Mouse (Mus musculus) kidney, postnatal 14 days (tissue): ENCODE results near the gene Gm5134.

Source experiments
- DNase-seq: peaks from one replicate; pipeline ENCODE4 v3.0.0; 2022; ENCODE audit warnings: mixed read lengths

The Gm5134 gene

DNA sequence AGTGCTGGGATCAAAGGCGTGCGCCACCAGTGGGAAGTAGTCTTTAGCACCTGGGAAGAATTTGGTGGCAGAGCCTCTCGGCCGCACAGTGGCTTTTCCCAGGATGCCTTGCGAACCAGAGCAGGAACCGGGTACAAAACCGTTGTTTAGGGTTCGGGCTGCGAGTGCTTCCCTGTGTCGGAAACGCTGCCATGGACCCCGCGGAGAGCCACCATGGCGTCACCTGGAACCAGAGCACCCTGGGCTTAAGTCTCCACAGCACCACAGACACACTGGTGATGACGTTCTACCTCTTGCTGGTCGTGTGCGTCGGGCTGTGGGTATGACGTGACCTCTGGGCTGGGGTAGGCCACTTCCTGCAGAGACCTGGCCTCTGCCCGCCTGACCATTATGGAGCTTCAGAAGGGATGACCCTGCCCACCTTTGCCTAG, at the start of gene Gm5134:
Gm5134 (plus strand) TSS at position 134 of the 431 bp plus-strand sequence.
- DNase-seq = no peak

DNA sequence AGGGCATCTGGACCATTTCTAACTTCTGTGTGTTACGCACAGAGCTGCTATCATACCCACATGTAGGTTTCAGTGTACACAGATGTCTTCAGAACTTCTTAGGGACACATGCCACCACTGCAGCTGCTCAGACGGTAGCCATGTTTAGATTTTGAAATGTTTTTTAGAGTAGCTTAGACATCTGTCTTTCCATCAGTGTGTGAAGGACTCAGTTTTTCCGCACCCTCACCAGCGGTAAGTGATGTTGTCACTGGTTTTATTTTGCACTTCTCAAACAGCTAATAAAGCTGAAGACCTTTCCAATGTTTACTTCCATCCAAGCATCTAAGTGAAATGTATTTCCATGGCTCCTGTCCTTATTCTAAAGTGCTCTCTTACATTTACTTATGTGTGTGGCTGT, 47.4 kb upstream of the Gm5134 start:
- DNase-seq = no peak

DNA sequence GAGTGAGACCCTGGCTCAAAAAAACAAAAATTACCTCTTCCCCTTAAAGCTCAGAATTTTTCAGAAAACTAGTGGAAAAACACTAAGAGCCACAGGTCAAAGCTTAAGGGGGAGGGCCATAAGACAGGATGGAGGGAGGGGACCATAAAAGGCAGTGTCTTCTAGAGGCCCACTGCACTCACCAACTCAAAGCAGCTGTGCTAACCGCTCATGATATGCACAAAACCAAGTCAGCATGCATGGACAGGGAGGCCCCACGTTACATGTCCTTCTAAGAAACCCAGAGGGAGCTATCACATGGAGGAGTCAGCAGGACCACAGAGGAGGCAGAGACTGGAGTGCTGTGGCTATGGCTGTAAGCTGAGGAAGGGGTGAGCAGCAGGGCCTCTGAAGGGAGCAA, 43.6 kb upstream of the Gm5134 start:
- DNase-seq = peak; percentile 37

DNA sequence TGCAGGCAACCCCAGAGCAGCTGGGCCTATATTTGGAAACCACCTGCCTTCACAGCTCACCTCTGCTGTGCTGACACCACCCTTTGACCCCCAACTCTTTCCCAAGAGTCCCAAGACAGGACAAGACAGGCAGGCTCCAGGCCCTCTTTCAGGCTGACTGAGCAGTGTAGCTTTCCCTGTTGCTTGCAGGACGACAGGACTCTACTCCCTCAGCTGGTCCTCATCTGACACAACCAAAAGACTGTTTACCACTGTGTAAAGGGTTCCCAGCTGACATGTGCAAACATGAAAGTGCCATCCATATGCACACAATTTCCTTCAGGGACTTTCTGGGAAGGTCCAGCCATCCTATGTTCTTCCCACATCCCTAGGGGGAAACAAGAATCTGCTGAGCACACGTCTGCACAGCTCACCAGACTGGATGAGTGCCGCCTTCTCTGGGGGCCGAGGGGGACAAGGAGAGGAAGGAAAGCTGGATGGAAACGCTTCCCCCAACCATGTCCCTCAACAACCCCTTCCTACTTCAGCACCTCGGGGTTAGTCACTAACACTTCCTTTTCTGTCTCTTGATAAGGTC, 41.2 kb upstream of the Gm5134 start:
- DNase-seq = no peak

DNA sequence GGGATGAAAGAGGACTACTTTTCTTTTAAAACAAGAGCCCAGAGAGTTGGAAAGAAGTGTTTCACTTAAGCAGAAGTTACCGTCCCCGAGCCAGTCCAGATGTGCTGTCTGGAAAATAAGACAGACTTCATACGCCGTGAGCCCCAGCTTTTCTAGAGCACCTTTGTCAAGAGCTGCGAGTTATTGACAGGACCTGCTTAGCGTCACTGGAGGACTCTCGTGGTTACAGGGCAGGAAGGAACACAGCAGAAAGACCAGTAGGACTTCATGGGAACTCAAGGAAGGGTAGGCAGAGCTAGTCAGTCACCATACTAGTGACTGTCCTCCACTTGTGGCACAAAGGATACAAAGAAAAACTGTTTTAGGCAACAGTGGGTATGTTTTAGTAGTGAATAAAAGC, 38.8 kb upstream of the Gm5134 start:
- DNase-seq = no peak

DNA sequence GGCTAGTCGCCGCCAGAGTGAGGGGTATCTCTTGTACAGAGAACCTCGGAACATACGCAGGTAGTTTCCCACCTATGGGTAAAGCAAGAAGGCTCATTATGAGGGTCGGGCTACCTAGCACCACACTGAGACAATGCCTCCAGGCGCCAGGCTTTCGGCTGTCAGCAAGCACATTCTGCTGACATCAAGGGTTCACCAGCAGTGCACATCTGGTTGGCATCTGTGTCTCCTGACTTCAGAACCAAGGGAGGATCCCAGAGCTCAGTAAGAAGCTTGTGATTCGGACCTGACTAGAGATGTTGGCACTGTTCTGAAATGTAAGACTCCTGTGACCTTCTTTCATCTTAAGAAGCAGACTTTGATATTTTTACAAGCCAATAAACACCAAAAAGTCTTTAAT, 37.5 kb upstream of the Gm5134 start:
- no peak for DNase-seq

DNA sequence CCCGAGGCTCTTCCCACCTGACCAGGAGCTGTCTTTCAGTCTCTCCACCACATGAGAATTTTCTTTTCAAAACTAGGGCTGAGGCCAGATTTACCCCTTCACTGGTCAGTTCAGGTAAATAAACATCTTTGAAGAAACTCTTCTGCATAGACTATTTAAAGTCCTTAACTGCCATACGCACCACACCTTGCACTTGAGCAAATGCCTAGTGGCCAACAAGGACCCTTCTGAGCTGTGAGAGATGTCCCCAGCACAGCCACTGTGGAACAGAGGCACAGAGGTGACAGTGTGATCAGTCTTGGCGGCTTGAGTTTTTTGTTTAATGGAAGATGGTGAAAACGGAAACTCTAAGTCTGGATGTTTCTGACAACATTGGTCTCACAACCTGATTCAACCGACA, 35.3 kb upstream of the Gm5134 start:
- DNase-seq = no peak

DNA sequence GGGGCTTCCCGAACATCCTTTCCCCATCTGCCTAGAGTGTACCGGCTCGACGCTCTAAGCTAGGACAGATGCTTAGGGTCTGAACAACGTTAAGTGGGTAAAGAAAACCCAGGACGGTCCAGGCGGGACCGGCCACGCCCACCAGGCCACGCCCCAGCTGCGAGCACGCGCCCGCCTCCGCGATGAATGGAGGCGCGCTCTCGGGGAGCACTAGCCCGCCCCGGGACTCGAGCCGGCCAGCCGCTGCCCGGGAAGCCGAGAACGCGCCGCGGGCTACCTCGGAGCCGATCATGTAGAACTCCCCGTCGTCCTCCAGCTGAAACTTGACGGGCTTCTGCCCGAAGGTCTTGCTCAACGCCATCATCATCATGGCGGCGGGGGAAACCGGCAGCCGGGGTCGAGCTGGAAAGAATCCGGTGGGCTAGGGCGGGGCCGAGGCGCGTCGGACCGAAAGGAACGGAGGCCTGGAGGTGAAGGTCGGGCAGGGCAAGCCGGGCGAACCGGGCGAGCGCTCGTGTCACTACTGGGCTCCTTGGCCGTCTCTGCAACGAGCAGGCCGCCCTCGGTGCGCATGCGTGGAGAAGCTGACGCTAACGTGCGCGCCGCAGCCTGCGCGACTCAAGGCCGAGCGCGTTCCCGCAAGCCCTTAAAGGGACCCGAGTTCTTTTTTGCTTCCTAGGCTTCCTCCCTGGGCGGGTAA, 33.1 kb upstream of the Gm5134 start, which contains the start of gene Smarcb1:
Smarcb1 (minus strand) TSS at position 592 of the 700 bp plus-strand sequence.
- peak; percentile 97 for DNase-seq

DNA sequence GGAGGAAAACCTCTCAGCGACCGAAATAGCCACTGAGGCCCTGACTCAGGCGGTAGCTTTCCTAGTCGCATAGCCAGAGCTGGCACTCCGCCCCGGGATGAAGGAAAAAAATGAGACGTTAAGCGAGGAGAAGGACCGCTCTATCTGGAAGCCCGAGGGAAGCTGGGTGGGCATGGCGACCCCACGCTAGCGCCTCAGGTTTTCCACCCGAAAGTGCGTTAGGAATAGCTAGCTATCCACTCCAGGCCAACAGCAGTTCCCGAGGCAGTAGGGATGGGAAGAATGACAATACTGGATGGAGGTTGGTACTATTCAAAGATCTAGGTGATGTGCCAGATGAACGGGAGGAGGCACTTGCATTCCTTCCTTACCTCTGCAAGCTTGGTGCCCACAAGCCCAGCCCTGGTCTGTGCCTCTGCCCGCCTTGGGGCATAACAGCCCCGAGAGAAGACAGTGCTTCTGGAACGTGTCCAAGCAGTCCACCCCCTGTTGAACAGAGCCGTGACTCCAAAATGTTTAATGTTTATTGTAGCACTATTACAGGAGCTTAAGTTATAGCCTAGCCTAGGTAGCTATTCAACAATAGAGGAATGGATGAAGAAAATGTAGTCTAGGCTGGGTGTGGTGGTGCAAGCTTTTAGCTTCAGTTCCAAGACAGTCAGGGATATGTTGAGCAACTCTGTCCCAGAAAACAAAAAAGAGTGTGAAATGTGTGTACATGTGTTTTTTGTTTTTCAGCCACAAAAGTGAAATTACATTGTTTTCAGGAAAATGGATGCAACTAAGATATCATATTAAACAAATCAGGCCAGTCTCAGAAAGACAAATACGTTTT, 32.4 kb upstream of the Gm5134 start:
- DNase-seq = peak; percentile 47

DNA sequence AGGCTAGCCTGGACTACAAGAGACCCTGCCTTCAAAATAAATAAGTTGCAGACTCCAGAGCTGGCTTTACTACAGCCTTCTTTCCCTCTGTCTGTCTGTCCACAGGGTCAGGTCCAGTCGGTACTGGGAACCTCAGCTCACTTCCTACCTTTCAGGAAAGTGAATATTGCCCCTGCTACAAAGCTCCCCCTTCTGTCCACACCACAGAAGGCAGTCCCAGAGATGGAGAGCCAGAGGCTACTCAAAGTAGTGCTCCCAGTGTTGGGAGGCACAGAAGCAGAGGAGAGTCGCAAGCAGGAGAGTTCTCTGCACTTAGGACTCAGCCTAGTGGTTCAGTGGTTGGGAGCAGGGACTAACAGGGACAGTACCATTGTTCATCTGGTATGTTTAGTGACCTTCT, 30.0 kb upstream of the Gm5134 start:
- no peak for DNase-seq

DNA sequence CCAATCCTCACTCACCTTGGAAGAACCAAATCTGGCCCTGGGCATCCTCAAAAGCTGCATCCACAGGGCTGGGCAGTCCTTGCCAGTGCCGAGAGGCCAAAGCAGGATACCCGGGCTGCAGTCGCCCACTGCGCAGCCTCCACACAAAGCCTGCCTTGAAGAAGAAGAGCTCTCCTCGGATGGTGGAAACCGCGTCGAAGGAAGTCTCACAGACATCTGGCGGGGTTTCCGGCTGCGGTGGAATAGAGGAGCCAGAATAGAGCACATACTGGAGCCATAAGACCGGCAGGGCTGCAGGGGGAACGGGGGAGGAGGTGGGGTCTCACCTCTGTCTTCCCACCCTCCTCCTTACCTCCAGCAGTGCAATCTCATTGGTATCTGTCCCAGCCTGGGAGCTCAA, 27.9 kb upstream of the Gm5134 start:
- no peak for DNase-seq

DNA sequence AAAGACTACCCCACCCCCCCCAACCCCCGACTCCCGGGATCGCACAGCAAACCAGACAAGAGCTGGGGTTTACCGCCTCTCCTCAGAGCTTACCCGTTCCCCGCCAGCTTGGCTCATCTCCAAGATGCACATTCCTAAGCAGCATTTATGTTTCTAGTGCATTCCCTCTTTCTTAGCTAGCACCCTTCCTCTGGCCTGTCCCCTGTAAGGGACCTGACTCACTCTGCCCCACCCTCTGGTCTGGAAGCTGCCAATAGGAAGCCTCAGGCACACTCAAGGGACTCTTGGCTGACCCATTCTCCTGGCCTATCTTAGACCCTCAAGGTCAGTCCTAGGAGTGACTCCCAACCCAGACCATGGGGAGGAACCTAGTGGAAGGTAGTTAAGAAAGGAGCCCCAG, 24.0 kb upstream of the Gm5134 start:
- peak; percentile 60 for DNase-seq

DNA sequence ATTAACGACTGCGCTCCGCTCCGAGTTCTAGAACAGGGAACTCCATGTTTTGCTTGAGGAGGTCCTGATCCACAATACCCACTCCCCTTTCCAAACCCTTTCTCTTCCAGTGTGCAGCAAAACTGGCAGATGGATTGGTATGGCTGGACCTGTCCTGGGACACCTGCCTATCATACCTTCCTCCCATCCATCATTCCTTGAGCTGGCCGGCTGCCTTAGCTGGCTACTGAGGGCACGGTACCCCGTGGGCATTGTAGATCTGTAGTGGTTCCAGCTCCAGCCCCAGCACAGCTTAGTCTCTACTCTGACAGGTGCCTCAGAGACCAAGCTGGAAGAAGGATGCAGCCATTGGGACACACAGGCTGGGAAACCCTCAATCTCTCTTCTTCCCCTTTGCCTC, 23.0 kb upstream of the Gm5134 start:
- DNase-seq = no peak

DNA sequence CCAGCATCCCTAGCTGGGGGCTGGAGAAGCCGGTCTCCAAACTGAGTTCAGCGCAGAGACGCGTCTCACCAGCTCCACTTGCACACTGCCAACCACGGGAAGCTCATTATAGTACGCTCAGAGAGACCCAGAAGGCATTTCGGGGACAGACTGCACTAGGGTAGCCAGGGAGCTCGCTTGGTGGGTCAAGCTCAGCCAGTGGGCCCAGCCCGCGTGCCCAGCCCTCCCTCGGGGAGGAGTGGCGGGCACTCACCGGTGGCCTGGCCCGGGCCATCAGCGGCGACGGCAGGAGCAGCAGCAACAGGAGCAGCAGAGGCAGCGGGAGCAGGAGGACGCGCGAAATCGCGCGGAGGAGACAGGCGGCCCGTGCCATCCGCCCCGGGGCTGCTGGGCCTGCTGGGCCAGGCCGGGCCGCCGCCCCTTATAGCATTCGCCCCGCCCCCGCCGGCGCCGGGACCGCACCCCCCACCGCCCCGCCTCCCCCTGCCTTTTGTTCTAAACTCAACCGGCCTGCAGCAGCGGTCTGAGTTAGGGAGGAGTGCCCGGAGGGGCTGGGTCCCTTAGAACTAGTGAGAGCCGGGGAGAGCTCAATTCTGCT, 22.1 kb upstream of the Gm5134 start:
- peak; percentile 84 for DNase-seq

DNA sequence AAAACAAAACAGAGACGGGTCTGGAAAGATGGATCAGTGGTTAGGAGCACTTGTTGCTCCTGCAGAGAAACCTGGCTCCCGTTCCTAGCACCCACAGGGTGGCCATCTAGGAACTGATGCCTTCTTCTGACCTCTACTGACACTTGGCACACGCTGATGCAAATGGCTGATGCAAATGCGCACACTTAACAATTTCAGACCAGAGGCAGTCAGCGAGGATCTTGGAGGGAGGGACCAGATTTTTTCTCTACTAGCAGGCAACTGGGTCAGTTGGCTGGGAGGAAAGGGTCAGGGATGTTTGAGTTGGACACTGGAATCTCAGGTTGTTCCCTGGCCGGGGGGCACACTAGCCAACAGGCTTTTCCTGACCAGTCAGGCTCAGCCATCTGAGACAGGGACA, 21.4 kb upstream of the Gm5134 start, which contains the start of gene Chchd10:
Chchd10 (plus strand) TSS at position 240 of the 400 bp plus-strand sequence.
- DNase-seq = no peak

DNA sequence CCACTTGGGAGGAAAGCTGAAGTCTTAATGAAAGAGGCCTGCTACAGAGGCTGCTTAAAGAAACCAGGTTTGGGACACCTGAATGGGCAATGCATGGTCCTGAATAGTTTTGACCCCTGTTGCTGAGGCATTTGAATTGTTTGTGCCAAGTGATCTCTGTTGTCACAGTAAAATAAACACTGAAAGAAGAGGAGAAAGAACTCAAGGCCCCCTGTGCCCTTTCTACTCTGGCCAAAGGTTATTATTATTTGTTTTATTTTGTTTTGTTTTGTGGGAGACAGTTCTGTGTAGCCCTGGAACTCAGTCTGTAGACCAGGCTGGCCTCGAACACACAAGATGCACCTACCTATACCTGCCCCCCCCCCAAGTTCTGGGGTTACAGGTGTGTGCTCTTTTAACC, 19.3 kb upstream of the Gm5134 start:
- no peak for DNase-seq

DNA sequence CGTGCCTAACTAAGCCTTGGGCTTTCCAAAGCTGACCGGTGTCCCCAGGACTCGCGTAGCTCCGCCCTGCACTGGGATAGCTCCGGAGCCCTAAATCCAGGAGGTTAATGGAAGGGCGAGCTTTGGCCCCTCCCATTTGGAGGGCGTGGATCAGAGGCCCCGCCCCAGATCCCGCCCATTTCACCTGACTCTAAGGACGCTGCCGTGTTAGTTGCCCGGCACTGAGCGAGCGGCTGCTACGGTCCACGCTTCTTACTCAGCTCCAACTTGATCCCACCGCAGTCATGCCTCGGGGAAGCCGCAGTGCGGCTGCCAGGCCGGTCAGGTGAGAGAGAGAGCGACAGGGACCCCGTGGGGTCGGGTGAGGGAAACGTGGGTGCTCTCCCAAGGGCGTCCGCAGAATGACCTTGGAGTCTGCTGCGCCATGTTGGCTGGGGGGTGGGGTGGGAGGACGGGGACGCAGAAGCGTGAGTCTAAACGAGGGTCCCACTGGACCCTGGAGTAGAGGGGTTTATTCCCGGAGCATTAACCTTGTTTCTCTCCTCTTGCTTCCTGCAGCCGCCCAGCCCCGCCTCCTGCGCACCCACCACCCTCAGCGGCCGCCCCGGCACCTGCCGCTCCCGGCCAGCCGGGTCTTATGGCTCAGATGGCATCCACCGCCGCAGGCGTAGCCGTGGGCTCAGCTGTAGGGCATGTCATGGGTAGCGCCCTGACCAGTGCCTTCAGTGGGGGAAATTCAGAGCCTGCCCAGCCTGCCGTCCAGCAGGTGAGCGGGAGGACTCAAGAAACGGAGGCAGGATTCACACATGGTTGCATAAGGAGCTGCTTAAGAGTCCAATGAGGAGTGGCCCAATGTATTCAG, 18.4 kb upstream of the Gm5134 start, which contains the start of gene Mmp11:
Mmp11 (minus strand) TSS at position 817 of the 862 bp plus-strand sequence.
- peak; percentile 94 for DNase-seq

DNA sequence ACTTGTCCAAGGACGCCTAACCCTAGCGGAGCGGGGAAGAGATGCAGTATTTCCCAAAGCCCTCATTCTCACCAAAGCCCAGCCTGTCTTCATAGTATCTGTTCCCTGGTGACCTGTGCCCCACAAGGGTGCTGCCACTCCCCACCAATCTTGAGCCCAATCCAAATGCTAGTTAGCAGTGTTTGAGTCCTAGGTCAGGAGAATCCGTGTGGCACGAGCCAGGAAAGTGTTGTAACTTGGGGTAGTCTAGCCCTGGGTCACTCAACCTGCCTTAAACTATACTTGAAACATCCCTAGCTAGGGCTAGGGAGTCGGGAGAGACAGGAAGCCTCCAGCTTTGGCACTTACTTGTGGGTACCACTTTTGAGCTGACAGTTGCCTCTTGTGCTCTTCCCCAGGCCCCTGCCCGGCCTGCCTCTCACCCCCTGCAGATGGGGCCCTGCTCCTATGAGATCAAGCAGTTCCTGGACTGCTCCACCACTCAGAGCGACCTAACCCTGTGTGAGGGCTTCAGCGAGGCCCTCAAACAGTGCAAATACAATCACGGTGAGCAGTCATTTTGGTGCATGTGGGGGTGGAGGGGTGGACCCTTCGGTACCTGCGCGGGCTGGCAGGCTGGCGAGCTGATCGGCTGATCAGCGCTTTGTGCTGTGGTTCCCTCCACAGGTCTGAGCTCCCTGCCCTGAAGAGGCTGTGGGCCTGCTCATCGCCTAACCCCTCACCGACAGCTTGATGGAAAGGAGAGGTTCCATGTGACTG, 17.2 kb upstream of the Gm5134 start:
- DNase-seq = no peak

DNA sequence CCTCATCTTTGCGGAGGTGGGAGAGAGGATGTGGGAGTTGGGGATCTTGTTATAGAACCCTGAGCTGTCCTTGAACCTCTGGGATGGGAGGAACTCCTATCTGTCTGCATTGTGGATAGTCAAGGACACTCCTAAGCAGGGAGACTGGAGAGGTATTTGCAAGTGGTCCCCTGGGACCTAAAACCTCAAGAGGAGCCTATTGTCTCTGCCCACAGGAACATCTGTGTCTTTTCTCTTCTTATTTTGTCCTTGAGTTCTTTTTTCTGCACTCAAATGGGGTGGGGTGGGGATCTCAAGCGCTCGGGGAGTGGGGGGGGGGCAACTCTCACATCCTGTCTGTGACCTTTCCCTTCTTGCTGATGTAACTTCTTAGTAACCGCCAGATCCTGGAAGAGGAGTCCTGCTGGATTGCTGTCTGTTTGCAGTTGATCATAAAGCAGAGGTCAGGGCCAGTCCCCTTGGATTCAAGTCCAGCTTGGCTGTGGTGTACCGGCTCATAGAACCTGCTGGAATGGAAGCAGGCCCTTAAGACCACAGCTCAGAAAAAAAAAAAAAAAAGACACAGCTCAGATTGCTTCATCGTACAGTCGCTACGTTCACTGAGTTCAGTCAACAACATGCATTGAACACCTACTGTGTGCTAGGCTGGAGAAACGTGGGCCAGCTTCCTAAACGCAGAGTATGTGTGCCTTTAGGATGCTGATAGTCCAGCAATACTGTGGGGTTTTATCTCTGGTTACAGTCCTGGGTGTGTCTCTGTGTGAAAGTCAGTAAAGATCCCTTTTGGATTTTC, 16.3 kb upstream of the Gm5134 start:
- DNase-seq = peak; percentile 45

DNA sequence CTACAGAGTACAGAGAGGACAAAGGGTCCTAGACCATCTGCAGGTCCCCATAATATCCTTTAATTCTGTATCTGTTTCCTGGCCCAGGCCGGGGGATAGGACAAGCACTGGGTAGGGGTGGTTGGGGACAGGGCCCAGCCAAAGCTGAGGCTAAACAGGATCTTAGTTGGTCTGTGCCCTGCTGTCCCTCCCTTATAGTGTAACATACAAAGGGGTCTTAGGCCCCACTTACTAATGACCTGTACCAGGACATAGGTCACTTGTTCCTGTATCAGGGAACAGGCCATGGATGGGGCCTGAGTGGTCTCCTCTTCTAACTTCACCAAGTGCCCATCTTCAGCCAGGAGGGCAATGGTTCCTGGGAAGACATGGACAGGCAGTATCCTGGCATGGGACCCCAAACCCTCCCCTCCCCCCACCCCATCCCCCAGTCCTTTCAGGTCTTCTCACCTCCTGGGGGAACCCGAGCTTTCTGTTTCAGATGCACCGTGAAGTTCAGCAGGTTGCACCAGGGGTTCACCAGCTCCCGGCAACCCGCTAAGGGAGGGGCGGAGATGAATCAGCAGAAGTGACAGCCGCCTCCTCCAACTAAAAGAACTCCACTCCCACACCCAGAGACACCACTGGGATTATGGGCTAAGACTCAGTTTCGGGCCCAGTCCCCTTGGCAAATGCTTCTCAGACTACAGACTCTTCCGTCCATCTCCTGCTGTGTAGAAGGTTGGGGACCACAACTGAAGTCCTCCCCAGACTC, 14.7 kb upstream of the Gm5134 start:
- DNase-seq = no peak
